Comparison of ENCODE assay signal across 8 mouse cellular contexts in genomic region chr2:160796973-160797372, GRCm38 (mm10).
DNase-seq lines count a peak whose midpoint lies in the region; ATAC-seq and TF ChIP-seq lines count a peak whose summit lies in the region.

No protein-coding gene starts in this region.

- 47% methylated on average over 2 of the region's 2 CpGs for WGBS in hindbrain, postnatal 0 days
- WGBS in hindbrain, embryonic 12.5 days, result 72% methylated on average over 2 of the region's 2 CpGs
- WGBS in liver, embryonic 11.5 days, result 76% methylated on average over 2 of the region's 2 CpGs

- no peak overlapping the region for H3K4me2 ChIP-seq in hindbrain, postnatal 0 days (ENCODE audit: low read depth, low read length)
- no peak overlapping the region for H3K4me2 ChIP-seq in hindbrain, embryonic 12.5 days (replicated peaks)
- no peak overlapping the region for H3K4me2 ChIP-seq in myocyte (ENCODE audit: low read depth)
- H3K4me2 ChIP-seq in liver, embryonic 11.5 days, result no peak overlapping the region

- H3K9ac ChIP-seq in hindbrain, postnatal 0 days (replicated peaks; ENCODE audit: low read length), result no peak overlapping the region
- no peak overlapping the region for H3K9ac ChIP-seq in hindbrain, embryonic 12.5 days
- H3K9ac ChIP-seq in liver, embryonic 11.5 days (ENCODE audit: low read depth, low read length), result no peak overlapping the region

- H3K27ac ChIP-seq in hindbrain, postnatal 0 days, result peak overlapping the region; percentile 54
- H3K27ac ChIP-seq in hindbrain, embryonic 12.5 days, result no peak overlapping the region
- H3K27ac ChIP-seq in liver, embryonic 11.5 days (ENCODE audit: low read depth, low read length), result no peak overlapping the region

- H3K27me3 ChIP-seq in hindbrain, postnatal 0 days (ENCODE audit: insufficient read depth, low read length), result no peaks in the 10 kb centered on the region
- H3K27me3 ChIP-seq in hindbrain, embryonic 12.5 days, result no peaks in the 10 kb centered on the region
- H3K27me3 ChIP-seq in myocyte (ENCODE audit: control insufficient read depth, insufficient read depth, insufficient read length), result no peaks in the 10 kb centered on the region
- no peaks in the 10 kb centered on the region for H3K27me3 ChIP-seq in liver, embryonic 11.5 days (replicated peaks; ENCODE audit: control insufficient read depth, insufficient read depth, low read length)

- no peaks in the 10 kb centered on the region for H3K9me3 ChIP-seq in hindbrain, postnatal 0 days (ENCODE audit: low read length)
- no peaks in the 10 kb centered on the region for H3K9me3 ChIP-seq in hindbrain, embryonic 12.5 days (replicated peaks)
- no peaks in the 10 kb centered on the region for H3K9me3 ChIP-seq in liver, embryonic 11.5 days (ENCODE audit: control insufficient read depth, low read length)

- no peaks in the 10 kb centered on the region for H3K4me1 ChIP-seq in hindbrain, postnatal 0 days (ENCODE audit: insufficient read depth, low read length)
- no peaks in the 10 kb centered on the region for H3K4me1 ChIP-seq in hindbrain, embryonic 12.5 days
- H3K4me1 ChIP-seq in liver, embryonic 11.5 days (replicated peaks; ENCODE audit: control insufficient read depth, insufficient read depth, low read length), result no peaks in the 10 kb centered on the region

- peak; percentile 69 for DNase-seq in hindbrain, postnatal 0 days (ENCODE audit: low spot score)
- DNase-seq in adrenal gland, adult 8-10 months, result peak; percentile 72
- peak; percentile 71 to 75 for DNase-seq in cerebellum, postnatal 36 days
- peak; percentile 79 for DNase-seq in kidney, postnatal 10 days
- DNase-seq in spleen, postnatal 36 days (ENCODE audit: low spot score in 2 of 2), result no peak
- no peak for DNase-seq in liver, embryonic 11.5 days (ENCODE audit: low spot score)

- TF ChIP-seq CTCF in hindbrain, postnatal 0 days (IDR thresholded peaks at IDR 0.05; ENCODE audit: low read depth), result no peak

- no peak overlapping the region for H3K4me3 ChIP-seq in hindbrain, postnatal 0 days (ENCODE audit: low read length)
- no peak overlapping the region for H3K4me3 ChIP-seq in hindbrain, embryonic 12.5 days
- H3K4me3 ChIP-seq in myocyte, result no peak overlapping the region
- no peak overlapping the region for H3K4me3 ChIP-seq in liver, embryonic 11.5 days (ENCODE audit: low read depth, low read length)

- no peaks in the 10 kb centered on the region for H3K36me3 ChIP-seq in hindbrain, postnatal 0 days (ENCODE audit: insufficient read depth, low read length)
- no peaks in the 10 kb centered on the region for H3K36me3 ChIP-seq in hindbrain, embryonic 12.5 days
- H3K36me3 ChIP-seq in myocyte (ENCODE audit: control insufficient read depth, insufficient read depth), result no peaks in the 10 kb centered on the region
- no peaks in the 10 kb centered on the region for H3K36me3 ChIP-seq in liver, embryonic 11.5 days (ENCODE audit: control insufficient read depth, insufficient read depth, low read length)

- no peak overlapping the region for H3ac ChIP-seq in myocyte (ENCODE audit: control insufficient read depth, insufficient read length)

- no peaks in the 10 kb centered on the region for H3K79me2 ChIP-seq in myocyte (ENCODE audit: control insufficient read depth, insufficient read depth)

- TF ChIP-seq POLR2A in myocyte (IDR thresholded peaks at IDR 0.05; ENCODE audit: insufficient read length, low read depth), result no peak

- peak; percentile 73; the same call in 1 of the 2 replicates for ATAC-seq in hindbrain, postnatal 0 days
- no peak for ATAC-seq in hindbrain, embryonic 12.5 days (ENCODE audit: low FRiP score)
- ATAC-seq in liver, embryonic 11.5 days (replicated peaks; ENCODE audit: low FRiP score), result no peak

TF ChIP-seq in myocyte, 11 proteins besides CTCF, POLR2A, EP300 and RAD21:
- TF ChIP-seq MYOG (IDR thresholded peaks at IDR 0.05; ENCODE audit: control insufficient read depth in 1 of 3, insufficient read depth in 1 of 3, insufficient read length in 2 of 3, low read depth in 2 of 3), result peak in 2 of 3 experiments; percentile 16 to 24
- TF ChIP-seq MYOD1 (IDR thresholded peaks at IDR 0.05; ENCODE audit: control insufficient read depth in 1 of 3, insufficient read length in 2 of 3, low read depth in 2 of 3), result peak in 1 of 3 experiments; percentile 32
- TF ChIP-seq TCF12 (IDR thresholded peaks at IDR 0.05; ENCODE audit: insufficient read depth, poor library complexity, severe bottlenecking), result no peak
- no peak for TF ChIP-seq USF1 (IDR thresholded peaks at IDR 0.05; ENCODE audit: low read depth)

Comparison
In these comparisons a context has a peak if more than half of its experiments do, and no peak if none do; other contexts are left out.
1. DNase-seq: peak in hindbrain, postnatal 0 days (single experiment), adrenal gland, adult 8-10 months (single experiment), cerebellum, postnatal 36 days (2 of 2) and kidney, postnatal 10 days (single experiment); none in spleen, postnatal 36 days (0 of 2) and liver, embryonic 11.5 days (single experiment).